Mouse (Mus musculus): ENCODE data around the gene Dus4l. TPM values are rescaled to one million over a fixed set of nuclear protein-coding genes. Genes with fewer than 3 reads are reported as not detected.
"Not testable (repeated sequence)": the region's sequence is repeated elsewhere in the genome, so short reads cannot be mapped to it uniquely, and the experiment has no call there.

Dus4l gene
- total RNA-seq (2021) = 1 to 10 TPM; 7.9 to 9.1 TPM

- peak; percentile 94 to 95 for DNase-seq (ENCODE audit: extremely low spot score in 1 of 2, low spot score in 2 of 2)
- intact Hi-C loops (cut with DNase I) = loop anchor here (10.0 kb wide), 2 partner anchors 150 to 270 kb away; no protein-coding TSS in a partner anchor
Measured at GRCm38 (mm10) chr12:31654197-31654964, at the start of gene Dus4l, which contains the start of gene Cog5. Dus4l (minus strand) TSS chr12:31654826. Cog5 (plus strand) TSS chr12:31654869.

- intact Hi-C loops (cut with DNase I) = no loop called here
- DNase-seq (ENCODE audit: extremely low spot score in 1 of 2, low spot score in 2 of 2) = no peak
Measured at GRCm38 (mm10) chr12:31703904-31704303, 49.3 kb upstream of the Dus4l start.

DNA sequence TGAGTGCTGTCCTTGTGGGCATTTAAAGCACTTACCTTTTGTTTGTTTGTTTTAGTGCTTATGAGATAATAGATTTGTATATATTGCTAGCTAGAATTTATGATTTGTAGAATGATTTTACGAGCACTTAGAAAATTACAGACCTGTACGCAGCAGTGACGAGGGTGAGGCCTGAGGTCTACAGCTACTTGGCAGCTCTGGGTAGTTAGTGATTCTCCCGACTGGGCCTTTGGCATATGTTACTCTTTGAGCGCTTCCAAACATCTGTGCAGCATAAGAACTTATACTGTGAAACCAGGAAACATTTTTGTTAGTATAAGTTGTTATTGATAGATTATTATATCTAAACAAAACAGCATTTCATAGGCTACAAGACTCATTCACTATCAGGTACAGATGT is 46.8 kb upstream of the Dus4l start:
- DNase-seq (ENCODE audit: extremely low spot score in 1 of 2, low spot score in 2 of 2) = no peak
- intact Hi-C loops (cut with DNase I) = no loop called here

GRCm38 (mm10) chr12:31700623-31701347 is 46.2 kb upstream of the Dus4l start:
- intact Hi-C loops (cut with DNase I) = no loop called here
- no peak for DNase-seq (ENCODE audit: extremely low spot score in 1 of 2, low spot score in 2 of 2)

DNA sequence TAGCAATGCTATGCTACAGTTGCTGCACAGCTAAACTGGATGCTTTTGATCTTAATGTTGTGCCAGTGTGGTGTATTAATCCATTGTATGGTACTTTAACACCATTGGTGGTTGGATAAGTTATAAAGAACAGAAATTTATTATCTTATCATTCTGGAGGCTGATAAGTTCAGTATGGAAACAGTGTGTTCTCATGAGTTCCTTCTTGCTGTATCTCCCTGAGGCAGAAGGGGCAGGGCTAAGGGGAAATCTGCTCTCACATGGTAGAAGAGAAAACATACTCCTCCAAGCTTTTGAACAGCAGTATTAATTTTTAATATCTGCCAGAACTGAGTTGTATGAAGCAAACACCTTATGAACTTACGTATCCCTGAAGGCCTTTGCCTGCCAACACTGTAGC is 38.7 kb upstream of the Dus4l start:
- intact Hi-C loops (cut with DNase I) = no loop called here
- no peak for DNase-seq (ENCODE audit: extremely low spot score in 1 of 2, low spot score in 2 of 2)

GRCm38 (mm10) chr12:31686679-31687078 is 32.1 kb upstream of the Dus4l start:
- intact Hi-C loops (cut with DNase I) = no loop called here
- DNase-seq (ENCODE audit: extremely low spot score in 1 of 2, low spot score in 2 of 2) = no peak

- intact Hi-C loops (cut with DNase I) = no loop called here
- no peak for DNase-seq (ENCODE audit: extremely low spot score in 1 of 2, low spot score in 2 of 2)
Measured at GRCm38 (mm10) chr12:31667187-31667586, 12.6 kb upstream of the Dus4l start.

DNA sequence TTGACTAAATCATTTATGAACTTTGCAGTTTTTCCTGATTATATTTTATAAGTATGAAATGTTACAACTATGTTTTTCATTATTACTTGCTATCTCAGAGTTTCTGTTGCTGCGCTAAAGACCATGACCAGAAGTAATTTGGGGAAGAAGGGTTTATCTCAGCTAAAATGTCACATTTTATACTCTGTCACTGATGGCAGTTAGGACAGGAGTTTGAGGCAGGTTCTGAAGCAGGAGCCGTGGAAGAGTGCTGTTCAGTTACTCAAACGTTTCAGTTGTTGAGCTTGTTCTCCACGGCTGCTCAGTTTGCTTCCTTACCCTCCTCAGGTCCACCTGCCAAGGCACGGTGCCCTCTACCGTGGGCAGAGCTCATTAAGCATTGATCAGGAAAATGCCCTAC is 11.4 kb upstream of the Dus4l start:
- DNase-seq (ENCODE audit: extremely low spot score in 1 of 2, low spot score in 2 of 2) = no peak
- intact Hi-C loops (cut with DNase I) = no loop called here

- no peak for DNase-seq (ENCODE audit: extremely low spot score in 1 of 2, low spot score in 2 of 2)
- intact Hi-C loops (cut with DNase I) = loop anchor here (10.0 kb wide), 2 partner anchors 152 to 268 kb away; no protein-coding TSS in a partner anchor
Measured at GRCm38 (mm10) chr12:31656841-31657240, 2.2 kb upstream of the Dus4l start.

DNA sequence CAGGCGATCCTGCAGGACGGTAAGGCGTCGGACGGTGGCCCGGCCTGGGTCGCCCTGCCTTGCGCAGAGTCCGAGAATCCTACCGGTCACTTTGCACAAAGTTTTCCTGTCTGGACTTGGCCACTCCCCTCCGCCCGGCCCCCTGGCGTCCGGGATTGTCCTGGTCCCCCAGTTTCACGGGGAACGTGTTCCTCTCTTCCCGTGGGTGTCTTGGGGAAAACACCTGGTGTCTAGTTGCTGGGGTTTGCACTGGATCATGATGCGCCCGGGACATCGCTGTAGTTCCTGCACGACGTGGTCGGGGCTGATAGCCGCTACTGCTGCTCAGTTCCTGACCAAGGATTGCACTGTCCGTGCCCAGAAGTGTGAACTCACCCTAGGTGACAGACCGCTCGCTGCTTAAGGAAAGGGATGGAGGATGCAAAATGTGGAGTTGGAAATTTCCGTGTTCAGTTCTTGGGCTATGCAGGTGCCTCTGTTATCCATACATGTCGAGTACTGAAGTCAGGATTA is 395 bp upstream of the Dus4l start:
- no peak for DNase-seq (ENCODE audit: extremely low spot score in 1 of 2, low spot score in 2 of 2)
- intact Hi-C loops (cut with DNase I) = loop anchor here (10.0 kb wide), 2 partner anchors 150 to 270 kb away; no protein-coding TSS in a partner anchor

- intact Hi-C loops (cut with DNase I) = loop anchor here (10.0 kb wide), 2 partner anchors 149 to 271 kb away; no protein-coding TSS in a partner anchor
- DNase-seq (ENCODE audit: extremely low spot score in 1 of 2, low spot score in 2 of 2) = no peak
Measured at GRCm38 (mm10) chr12:31653611-31654010, 1.0 kb downstream of the Dus4l start.

- no peak for DNase-seq (ENCODE audit: extremely low spot score in 1 of 2, low spot score in 2 of 2)
- intact Hi-C loops (cut with DNase I) = loop anchor here (10.0 kb wide), 1 partner anchor 260 kb away; no protein-coding TSS in a partner anchor
Measured at GRCm38 (mm10) chr12:31635240-31635607, 19.4 kb downstream of the Dus4l start.

- DNase-seq (ENCODE audit: extremely low spot score in 1 of 2, low spot score in 2 of 2) = peak; percentile 27 to 89
- intact Hi-C loops (cut with DNase I) = loop anchor here (10.0 kb wide), 1 partner anchor 260 kb away; no protein-coding TSS in a partner anchor
Measured at GRCm38 (mm10) chr12:31634343-31635239, 20.0 kb downstream of the Dus4l start, which contains the start of gene Bcap29. Bcap29 (minus strand) TSS chr12:31634658.

DNA sequence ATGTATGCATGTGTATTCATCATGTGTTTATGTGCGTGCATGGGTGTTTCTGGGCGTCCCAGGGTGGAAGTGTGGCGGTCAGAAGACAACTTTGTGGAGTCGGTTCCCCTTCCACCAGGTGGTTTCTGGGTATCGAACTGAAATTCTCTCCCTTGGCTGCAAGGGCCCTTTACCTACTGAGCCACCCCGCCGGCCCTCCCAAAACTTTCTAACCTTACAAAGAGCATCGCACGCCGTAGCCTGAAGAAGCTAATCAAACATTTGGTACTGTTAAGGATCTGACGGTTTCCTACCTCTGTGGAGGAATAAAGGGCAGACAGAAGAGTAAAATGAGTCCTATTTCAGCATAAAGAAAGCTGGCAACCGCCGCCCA is 20.7 kb downstream of the Dus4l start:
- intact Hi-C loops (cut with DNase I) = loop anchor here (10.0 kb wide), 1 partner anchor 259 kb away; no protein-coding TSS in a partner anchor
- DNase-seq (ENCODE audit: extremely low spot score in 1 of 2, low spot score in 2 of 2) = no peak

GRCm38 (mm10) chr12:31628396-31628795 is 26.2 kb downstream of the Dus4l start:
- intact Hi-C loops (cut with DNase I) = not testable (repeated sequence)

GRCm38 (mm10) chr12:31625016-31625415 is 29.6 kb downstream of the Dus4l start:
- no peak for DNase-seq (ENCODE audit: extremely low spot score in 1 of 2, low spot score in 2 of 2)
- intact Hi-C loops (cut with DNase I) = no loop called here

More at GRCm38 (mm10) chr12:31628396-31628795, 26.2 kb downstream of the Dus4l start:
- not testable (repeated sequence) for DNase-seq (ENCODE audit: extremely low spot score in 1 of 2, low spot score in 2 of 2)

GRCm38 (mm10) chr12:31620106-31620505 is 34.5 kb downstream of the Dus4l start:
- no peak for DNase-seq (ENCODE audit: extremely low spot score in 1 of 2, low spot score in 2 of 2)
- intact Hi-C loops (cut with DNase I) = no loop called here

GRCm38 (mm10) chr12:31613353-31613752 is 41.3 kb downstream of the Dus4l start:
- DNase-seq (ENCODE audit: extremely low spot score in 1 of 2, low spot score in 2 of 2) = no peak
- intact Hi-C loops (cut with DNase I) = no loop called here

Measured in left cerebral cortex, postnatal 10 days (tissue).